Mouse (Mus musculus) embryonic facial prominence, embryonic 11.5 days (tissue): Measurements from ENCODE around the gene Phf21a. TPM values are rescaled to one million over a fixed set of nuclear protein-coding genes. Genes with fewer than 3 reads are reported as not detected.

Experiments
- ATAC-seq: fragments of 200-750 bp; cut with Nextera tagmentation; replicated peaks from 2 replicates; pipeline ENCODE4 v1.8.0; 2017; ENCODE audit warnings: low read depth; ENCODE audit not compliant: insufficient number of reproducible peaks, low FRiP score, low TSS enrichment
- DNase-seq: peaks from one replicate; pipeline ENCODE4 v3.0.0-alpha.2; 2015; ENCODE audit warnings: low spot score
- H3K27ac ChIP-seq: fragments of 300-500 bp; sonication (generic); replicated peaks from 2 replicates; pipeline ENCODE4 v1.5.1; 2014; ENCODE audit warnings: mild to moderate bottlenecking, low read depth, low read length, control low read depth
- H3K27me3 ChIP-seq: fragments of 300-500 bp; sonication (generic); 2 replicates; pipeline ENCODE4 v1.6.1; 2014; ENCODE audit warnings: mild to moderate bottlenecking, low read length, moderate library complexity, mixed read lengths; ENCODE audit not compliant: control insufficient read depth, insufficient read depth
- H3K36me3 ChIP-seq: fragments of 300-500 bp; sonication (generic); replicated peaks from 2 replicates; pipeline ENCODE4 v1.6.1; 2014; ENCODE audit warnings: low read depth, mild to moderate bottlenecking, low read length, moderate library complexity, mixed read lengths; ENCODE audit not compliant: control insufficient read depth, insufficient read depth
- H3K4me1 ChIP-seq: fragments of 300-500 bp; sonication (generic); 2 replicates; pipeline ENCODE4 v1.6.1; 2014; ENCODE audit warnings: low read length, mixed read lengths; ENCODE audit not compliant: control insufficient read depth, insufficient read depth
- H3K4me2 ChIP-seq: fragments of 300-500 bp; sonication (generic); 2 replicates; pipeline ENCODE4 v1.6.1; 2014; ENCODE audit warnings: low read depth, mild to moderate bottlenecking, control low read depth, low read length, moderate library complexity
- H3K4me3 ChIP-seq: fragments of 300-500 bp; sonication (generic); 2 replicates; pipeline ENCODE4 v1.5.1; 2014; ENCODE audit warnings: low read depth, low read length, control low read depth
- H3K9ac ChIP-seq: fragments of 300-500 bp; sonication (generic); replicated peaks from 2 replicates; pipeline ENCODE4 v1.6.1; 2014; ENCODE audit warnings: mild to moderate bottlenecking, control low read depth, low read length
- H3K9me3 ChIP-seq: fragments of 300-500 bp; sonication (generic); replicated peaks from 2 replicates; pipeline ENCODE4 v1.6.1; 2016; ENCODE audit warnings: mild to moderate bottlenecking, low read length, inconsistent platforms, mixed read lengths; ENCODE audit not compliant: control insufficient read depth
- WGBS: fragments of 180-500 bp; shearing (Covaris S2); extraction: QIAGEN DNeasy Blood & Tissue Kit; methylation state at CpG from one replicate; pipeline ENCODE4 v1.1.7; 2014; 5-methylcytosine and 5-hydroxymethylcytosine counted together
- polyA plus RNA-seq: library from polyadenylated mRNA; unstranded; fragments of >200 nt; fragmentation: Nextera tagmentation; extraction: Ambion mirVana; gene quantifications from 2 replicates; pipeline ENCODE4 v1.2.1, GENCODE M21; 2014

Phf21a gene
- polyA plus RNA-seq, 1 experiment from 2014 or later: 41.8 TPM

DNA sequence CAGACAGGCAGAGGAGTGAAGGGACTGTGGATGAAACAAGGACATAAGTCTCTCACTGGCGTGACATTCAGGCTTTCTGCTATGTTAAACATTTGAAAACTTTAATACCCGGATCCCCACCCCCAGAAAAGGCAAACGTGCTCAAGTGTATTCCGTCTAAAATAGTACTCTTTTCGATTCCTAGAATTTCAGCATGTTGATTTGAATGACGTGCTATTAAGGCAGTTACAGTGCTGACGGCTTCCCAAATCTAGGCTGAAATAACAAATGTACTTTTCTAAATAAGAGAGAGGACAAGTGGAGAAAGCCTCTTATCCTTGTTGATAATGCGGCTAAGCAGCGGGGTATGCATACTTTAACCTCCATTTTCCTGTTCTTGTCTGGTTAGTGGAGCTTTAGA lies 137.1 kb downstream of the Phf21a start:
- ATAC-seq (no peak), DNase-seq (no peak)
- Histone ChIP-seq H3K4me1 (no peaks in the 10 kb centered on the region), H3K27me3 (no peaks in the 10 kb centered on the region), H3K4me2 (no peak overlapping the region), H3K9ac (no peak overlapping the region), H3K9me3 (no peaks in the 10 kb centered on the region), H3K4me3 (no peak overlapping the region), H3K36me3 (peaks cover 6% of the 10 kb centered on the region), H3K27ac (no peak overlapping the region)
- WGBS: 90% methylated on average over 9 of the region's 9 CpGs

- DNase-seq: no peak
These were observed 138.8 kb downstream of the Phf21a start for GRCm38 (mm10) chr2:92231706-92232105.

DNA sequence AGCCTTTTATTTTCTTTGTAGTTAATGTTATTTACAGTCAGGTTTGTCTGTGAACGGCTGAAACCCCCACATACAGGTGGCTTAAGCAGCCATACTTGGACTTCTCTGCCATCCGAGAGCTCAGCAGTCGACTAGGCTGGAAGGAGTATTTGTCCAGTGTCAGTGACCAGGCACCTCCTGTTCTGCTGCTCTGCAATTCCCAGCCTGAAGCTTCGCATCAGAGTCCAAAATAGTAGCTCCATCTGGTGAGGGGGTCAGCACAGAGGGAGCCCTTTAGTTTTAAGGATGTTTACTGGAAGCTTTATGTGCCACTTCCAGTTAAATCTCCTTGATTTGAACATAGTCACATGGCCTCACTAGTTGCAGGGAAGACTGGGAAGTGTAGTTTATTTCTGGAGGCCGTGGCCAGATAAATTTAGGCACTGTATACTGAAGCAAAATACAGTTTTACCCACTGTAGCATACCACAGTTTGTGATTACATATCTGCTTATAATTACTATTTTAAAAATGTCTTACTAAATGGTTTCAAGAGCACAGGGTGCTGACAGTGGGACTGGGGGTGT lies 141.9 kb downstream of the Phf21a start:
- DNase-seq (no peak), ATAC-seq (no peak)
- Histone ChIP-seq H3K4me1 (no peaks in the 10 kb centered on the region), H3K27me3 (no peaks in the 10 kb centered on the region), H3K4me3 (no peak overlapping the region), H3K9me3 (no peaks in the 10 kb centered on the region), H3K9ac (no peak overlapping the region), H3K4me2 (no peak overlapping the region), H3K36me3 (peaks cover 6% of the 10 kb centered on the region), H3K27ac (no peak overlapping the region)
- 89% methylated on average over 5 of the region's 5 CpGs for WGBS

More at GRCm38 (mm10) chr2:92231706-92232105, 138.8 kb downstream of the Phf21a start:
- H3K27me3 ChIP-seq: no peaks in the 10 kb centered on the region
- no peak for ATAC-seq
- H3K9ac ChIP-seq: no peak overlapping the region
- no peak overlapping the region for H3K27ac ChIP-seq
- no peak overlapping the region for H3K4me3 ChIP-seq
- H3K36me3 ChIP-seq: peaks cover 6% of the 10 kb centered on the region
- no peak overlapping the region for H3K4me2 ChIP-seq
- H3K4me1 ChIP-seq: no peaks in the 10 kb centered on the region
- no peaks in the 10 kb centered on the region for H3K9me3 ChIP-seq

DNA sequence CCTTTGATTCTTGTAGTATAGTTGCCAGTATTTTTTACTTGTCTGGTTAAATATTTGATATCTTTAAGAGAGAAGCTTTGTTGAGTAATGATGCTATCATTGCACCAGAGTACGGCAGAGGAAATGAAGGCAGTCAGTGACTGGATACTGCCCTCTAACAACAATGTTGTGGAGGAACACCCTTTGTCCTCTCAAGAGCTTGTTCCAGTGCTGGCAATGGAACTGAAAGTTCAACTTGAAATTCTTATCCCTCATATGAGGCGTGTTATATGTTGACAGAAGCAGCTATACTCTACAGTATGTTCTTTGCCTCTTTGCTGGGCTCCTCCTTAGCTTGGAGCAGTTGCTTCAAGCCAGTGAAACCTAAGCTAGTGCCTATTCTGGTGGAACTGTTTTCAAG lies 147.4 kb downstream of the Phf21a start:
- 91% methylated on average over 2 of the region's 2 CpGs for WGBS
- Histone ChIP-seq H3K9ac (no peak overlapping the region), H3K4me1 (no peaks in the 10 kb centered on the region; the same call in 1 of the 2 replicates), H3K27me3 (no peaks in the 10 kb centered on the region), H3K27ac (no peak overlapping the region), H3K4me2 (no peak overlapping the region), H3K4me3 (no peak overlapping the region), H3K36me3 (no peaks in the 10 kb centered on the region), H3K9me3 (no peaks in the 10 kb centered on the region)
- ATAC-seq (no peak), DNase-seq (no peak)

DNA sequence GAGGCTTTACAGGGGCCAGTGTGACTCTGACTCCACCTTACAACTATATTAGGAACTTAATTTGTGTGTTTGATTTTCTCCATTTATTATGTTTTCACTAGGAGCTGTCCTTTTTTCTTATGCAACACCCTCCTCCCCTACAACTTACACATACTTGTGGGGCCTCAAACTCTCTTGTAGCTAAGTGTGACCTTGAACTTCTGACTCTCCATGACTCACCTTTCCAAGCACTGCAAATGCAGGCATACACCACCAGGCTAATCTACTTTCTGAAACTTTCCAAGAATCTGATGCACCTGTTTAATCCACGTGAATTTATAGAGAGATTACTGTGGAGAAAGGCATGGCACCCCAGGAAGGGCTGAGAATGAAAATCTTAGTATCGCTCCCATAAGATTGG lies 147.9 kb downstream of the Phf21a start:
- H3K9ac ChIP-seq: no peak overlapping the region
- H3K4me3 ChIP-seq: no peak overlapping the region
- H3K4me2 ChIP-seq: no peak overlapping the region
- no peaks in the 10 kb centered on the region; the same call in 1 of the 2 replicates for H3K4me1 ChIP-seq
- no peaks in the 10 kb centered on the region for H3K9me3 ChIP-seq
- no peak for ATAC-seq
- WGBS: 91% methylated on average over 2 of the region's 2 CpGs
- H3K27me3 ChIP-seq: no peaks in the 10 kb centered on the region
- DNase-seq: no peak
- H3K36me3 ChIP-seq: no peaks in the 10 kb centered on the region
- no peak overlapping the region for H3K27ac ChIP-seq

GRCm38 (mm10) chr2:92241317-92241716 lies 148.4 kb downstream of the Phf21a start:
- Histone ChIP-seq H3K9me3 (no peaks in the 10 kb centered on the region), H3K27ac (no peak overlapping the region), H3K36me3 (no peaks in the 10 kb centered on the region), H3K9ac (no peak overlapping the region), H3K4me1 (no peaks in the 10 kb centered on the region; the same call in 1 of the 2 replicates), H3K4me3 (no peak overlapping the region), H3K4me2 (no peak overlapping the region), H3K27me3 (no peaks in the 10 kb centered on the region)
- DNase-seq: no peak
- 85% methylated on average over 3 of the region's 3 CpGs for WGBS
- no peak for ATAC-seq

DNA sequence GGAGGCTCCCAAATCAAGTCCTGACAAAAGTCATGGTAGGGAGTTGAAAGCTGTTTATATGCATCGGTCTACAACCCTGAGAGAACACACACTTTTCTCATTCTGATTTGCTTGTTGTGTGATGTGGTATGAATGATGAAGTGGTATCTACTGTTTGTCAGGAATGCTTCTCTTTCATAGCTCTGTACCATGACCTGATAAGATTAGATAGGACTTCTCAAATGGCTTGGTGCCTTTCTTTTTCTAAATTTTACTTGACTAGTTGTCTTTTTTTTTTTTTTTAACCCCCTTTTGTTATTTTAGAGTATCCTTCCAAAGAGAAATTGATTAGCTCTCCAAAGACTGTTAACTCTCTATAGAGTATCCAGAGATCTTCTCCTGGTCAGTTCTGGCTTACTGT lies 153.2 kb downstream of the Phf21a start:
- no peaks in the 10 kb centered on the region for H3K27me3 ChIP-seq
- H3K4me3 ChIP-seq: no peak overlapping the region
- peaks cover 6% of the 10 kb centered on the region for H3K36me3 ChIP-seq
- H3K4me1 ChIP-seq: no peaks in the 10 kb centered on the region
- H3K27ac ChIP-seq: no peak overlapping the region
- no peak for DNase-seq
- no peak overlapping the region for H3K9ac ChIP-seq
- 96% methylated on average over 1 of the region's 1 CpGs for WGBS
- no peak for ATAC-seq
- H3K4me2 ChIP-seq: no peak overlapping the region
- no peaks in the 10 kb centered on the region for H3K9me3 ChIP-seq

DNA sequence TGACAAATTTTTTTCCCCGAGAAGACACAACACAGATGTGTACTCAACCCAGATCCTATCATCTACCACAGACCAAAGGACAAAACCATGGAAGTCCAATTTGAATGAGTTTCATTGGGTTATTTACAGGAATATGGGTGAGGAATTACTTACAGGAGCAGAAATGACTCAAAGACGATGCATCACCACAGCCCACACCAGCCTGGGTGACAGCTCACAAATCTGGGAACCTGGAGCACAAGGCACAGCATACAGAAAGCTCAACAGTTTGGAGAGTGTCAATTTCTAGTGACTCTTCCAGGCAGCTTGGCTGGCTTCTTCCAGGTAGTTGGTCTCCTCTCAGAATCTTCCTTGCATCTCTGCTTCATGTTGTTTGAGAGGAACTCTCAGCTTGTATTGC lies 154.8 kb downstream of the Phf21a start:
- Histone ChIP-seq H3K27me3 (no peaks in the 10 kb centered on the region), H3K36me3 (peaks cover 6% of the 10 kb centered on the region), H3K9ac (no peak overlapping the region), H3K27ac (no peak overlapping the region), H3K4me1 (no peaks in the 10 kb centered on the region), H3K9me3 (no peaks in the 10 kb centered on the region), H3K4me2 (no peak overlapping the region), H3K4me3 (no peak overlapping the region)
- DNase-seq: no peak
- WGBS: 92% methylated on average over 2 of the region's 2 CpGs
- ATAC-seq: no peak
